Mouse (Mus musculus) liver, adult 2 months (tissue): ENCODE data around the gene Gm45623.

Experiments
- CTCF ChIP-seq: fragments of 200-500 bp; IDR thresholded peaks from 2 replicates; pipeline ENCODE4 v1.5.1; 2011; ENCODE audit warnings: low read depth, low read length, control low read depth
- POLR2A ChIP-seq: fragments of 200-500 bp; IDR thresholded peaks from 2 replicates; pipeline ENCODE4 v1.6.1; 2011; ENCODE audit warnings: low read length, control low read depth; ENCODE audit not compliant: insufficient read depth; ENCODE audit errors: extremely low read depth

- TF ChIP-seq CTCF (no peak), POLR2A (no peak)
These were observed 15.8 kb upstream of the Gm45623 start for GRCm38 (mm10) chr13:56769431-56769830.
